Mouse (Mus musculus): ENCODE measurements around the gene Renbp. TPM values are rescaled to one million over a fixed set of nuclear protein-coding genes. Genes with fewer than 3 reads are reported as not detected.

The Renbp gene
- polyA plus RNA-seq, 1 experiment from 2014 or later = 221 TPM

- no peaks in the 10 kb centered on the region for H3K36me3 ChIP-seq (ENCODE audit: inconsistent target)
- H3K79me2 ChIP-seq (ENCODE audit: inconsistent target) = peaks cover 46% of the 10 kb centered on the region
- 33% methylated on average over 1 of the region's 1 CpGs for WGBS (ENCODE audit: missing documents)
- peak overlapping the region; percentile 84 for H3K27ac ChIP-seq
- peak overlapping the region; percentile 47 for H3K4me3 ChIP-seq (ENCODE audit: inconsistent target)
Measured at GRCm38 (mm10) chrX:73910049-73910448, 20.6 kb downstream of the Renbp start.

- no peak overlapping the region for H3K4me3 ChIP-seq (ENCODE audit: inconsistent target)
- no peak overlapping the region for H3K27ac ChIP-seq
- H3K36me3 ChIP-seq (ENCODE audit: inconsistent target) = peaks cover 4% of the 10 kb centered on the region; the same call in 1 of the 2 replicates
- no peaks in the 10 kb centered on the region for H3K79me2 ChIP-seq (ENCODE audit: inconsistent target)
- 94% methylated on average over 3 of the region's 3 CpGs for WGBS (ENCODE audit: missing documents)
Measured at GRCm38 (mm10) chrX:73897959-73898358, 32.7 kb downstream of the Renbp start.

- WGBS (ENCODE audit: missing documents) = 54% methylated on average over 2 of the region's 2 CpGs
- Histone ChIP-seq H3K79me2 (ENCODE audit: inconsistent target) (no peaks in the 10 kb centered on the region), H3K27ac (no peak within 1 kb of the TSS), H3K4me3 (ENCODE audit: inconsistent target) (no peak within 1 kb of the TSS), H3K36me3 (ENCODE audit: inconsistent target) (peaks cover 4% of the 10 kb centered on the region; the same call in 1 of the 2 replicates)
Measured at GRCm38 (mm10) chrX:73895719-73896118, 34.9 kb downstream of the Renbp start, which contains the start of gene L1cam. L1cam (minus strand) TSS chrX:73896105.

GRCm38 (mm10) chrX:73892833-73893232 is 37.8 kb downstream of the Renbp start:
- Histone ChIP-seq H3K79me2 (ENCODE audit: inconsistent target) (no peaks in the 10 kb centered on the region), H3K27ac (no peak overlapping the region), H3K36me3 (ENCODE audit: inconsistent target) (no peaks in the 10 kb centered on the region), H3K4me3 (ENCODE audit: inconsistent target) (no peak overlapping the region)
- 92% methylated on average over 14 of the region's 14 CpGs for WGBS (ENCODE audit: missing documents)

- Histone ChIP-seq H3K79me2 (ENCODE audit: inconsistent target) (no peaks in the 10 kb centered on the region), H3K36me3 (ENCODE audit: inconsistent target) (no peaks in the 10 kb centered on the region), H3K27ac (no peak within 1 kb of the TSS), H3K4me3 (ENCODE audit: inconsistent target) (no peak within 1 kb of the TSS)
- 70% methylated on average over 6 of the region's 6 CpGs for WGBS (ENCODE audit: missing documents)
Measured at GRCm38 (mm10) chrX:73891551-73892152, 39.0 kb downstream of the Renbp start, which contains the start of gene Avpr2. Avpr2 (plus strand) TSS chrX:73892102.

GRCm38 (mm10) chrX:73881463-73881862 is 49.2 kb downstream of the Renbp start:
- no peaks in the 10 kb centered on the region for H3K79me2 ChIP-seq (ENCODE audit: inconsistent target)
- WGBS (ENCODE audit: missing documents) = 50% methylated on average over 6 of the region's 6 CpGs
- no peaks in the 10 kb centered on the region for H3K36me3 ChIP-seq (ENCODE audit: inconsistent target)
- no peak overlapping the region for H3K27ac ChIP-seq
- no peak overlapping the region for H3K4me3 ChIP-seq (ENCODE audit: inconsistent target)

- Histone ChIP-seq H3K4me3 (ENCODE audit: inconsistent target) (no peak overlapping the region; the same call in 1 of the 2 replicates), H3K79me2 (ENCODE audit: inconsistent target) (no peaks in the 10 kb centered on the region), H3K36me3 (ENCODE audit: inconsistent target) (no peaks in the 10 kb centered on the region), H3K27ac (no peak overlapping the region)
- 43% methylated on average over 11 of the region's 16 CpGs for WGBS (ENCODE audit: missing documents)
Measured at GRCm38 (mm10) chrX:73881036-73881427, 49.6 kb downstream of the Renbp start.

- Histone ChIP-seq H3K27ac (no peak overlapping the region), H3K4me3 (ENCODE audit: inconsistent target) (peak overlapping the region; percentile 19; the same call in 1 of the 2 replicates), H3K36me3 (ENCODE audit: inconsistent target) (no peaks in the 10 kb centered on the region), H3K79me2 (ENCODE audit: inconsistent target) (no peaks in the 10 kb centered on the region)
- 33% methylated on average over 35 of the region's 48 CpGs for WGBS (ENCODE audit: missing documents)
Measured at GRCm38 (mm10) chrX:73880194-73881035, 50.2 kb downstream of the Renbp start.

- no peaks in the 10 kb centered on the region for H3K79me2 ChIP-seq (ENCODE audit: inconsistent target)
- H3K27ac ChIP-seq = no peak overlapping the region
- 64% methylated on average over 1 of the region's 1 CpGs for WGBS (ENCODE audit: missing documents)
- no peak overlapping the region for H3K4me3 ChIP-seq (ENCODE audit: inconsistent target)
- H3K36me3 ChIP-seq (ENCODE audit: inconsistent target) = no peaks in the 10 kb centered on the region
Measured at GRCm38 (mm10) chrX:73877014-73877413, 53.6 kb downstream of the Renbp start.

GRCm38 (mm10) chrX:73875881-73876280 is 54.8 kb downstream of the Renbp start:
- WGBS (ENCODE audit: missing documents) = 86% methylated on average over 2 of the region's 2 CpGs
- Histone ChIP-seq H3K79me2 (ENCODE audit: inconsistent target) (no peaks in the 10 kb centered on the region), H3K27ac (no peak overlapping the region), H3K4me3 (ENCODE audit: inconsistent target) (no peak overlapping the region), H3K36me3 (ENCODE audit: inconsistent target) (no peaks in the 10 kb centered on the region)

Other genes starting within 250 kb of the Renbp start
- 211 to 247 TPM (median 232 TPM) in 3 replicates for gene Bcap31, start 214.7 kb downstream of the Renbp start, polyA plus RNA-seq (2018)
- gene Abcd1, start 214.3 kb downstream of the Renbp start, polyA plus RNA-seq (2018) = 42.0 to 64.5 TPM (median 61.4 TPM) in 3 replicates
- 0.69 to 2.3 TPM (median 1.4 TPM) in 3 replicates for gene Plxnb3, start 173.8 kb downstream of the Renbp start, polyA plus RNA-seq (2018)
- 0.25 to 0.87 TPM (median 0.77 TPM) in 3 replicates for gene Srpk3, start 156.4 kb downstream of the Renbp start, polyA plus RNA-seq (2018)
- gene Idh3g, start 144.0 kb downstream of the Renbp start, polyA plus RNA-seq (2018) = 74.1 to 137 TPM (median 85.2 TPM) in 3 replicates
- 92.9 to 202 TPM (median 173 TPM) in 3 replicates for gene Ssr4, start 143.8 kb downstream of the Renbp start, polyA plus RNA-seq (2018)
- 0.07 to 0.10 TPM (median 0.09 TPM) in 3 replicates for gene Pdzd4, start 105.9 kb downstream of the Renbp start, polyA plus RNA-seq (2018)
- gene Avpr2, start 38.7 kb downstream of the Renbp start, polyA plus RNA-seq (2018) = 0.04 TPM in 1 of 3 replicates, not detected in the others
- gene L1cam, start 34.7 kb downstream of the Renbp start, polyA plus RNA-seq (2018) = 0.94 to 1.8 TPM (median 1.1 TPM) in 3 replicates
- gene Arhgap4, start 9.0 kb downstream of the Renbp start, polyA plus RNA-seq (2018) = 13.2 to 18.0 TPM (median 14.5 TPM) in 3 replicates
- 15.6 to 28.5 TPM (median 20.5 TPM) in 3 replicates for gene Naa10, start 8.9 kb downstream of the Renbp start, polyA plus RNA-seq (2018)
- 43.0 to 62.9 TPM (median 54.1 TPM) in 3 replicates for gene Hcfc1, start 35.5 kb upstream of the Renbp start, polyA plus RNA-seq (2018)
- 56.5 to 75.1 TPM (median 66.5 TPM) in 3 replicates for gene Irak1, start 93.1 kb upstream of the Renbp start, polyA plus RNA-seq (2018)
- not detected in 3 replicates for gene Opn1mw, start 196.6 kb upstream of the Renbp start, polyA plus RNA-seq (2018)
- 13.0 to 16.3 TPM (median 15.6 TPM) in 3 replicates for gene Mecp2, start 204.5 kb upstream of the Renbp start, polyA plus RNA-seq (2018)
- gene Tex28, start 237.0 kb upstream of the Renbp start, polyA plus RNA-seq (2018) = not detected in 3 replicates
- gene Tktl1, start 246.4 kb upstream of the Renbp start, polyA plus RNA-seq (2018) = not detected in 3 replicates

Measured in macrophage (primary cell).